Mouse (Mus musculus): Measurements from ENCODE around the gene Olfr1120.
"Not testable (repeated sequence)": the region's sequence is repeated elsewhere in the genome, so short reads cannot be mapped to it uniquely, and the experiment has no call there.

The Olfr1120 gene

GRCm38 (mm10) chr2:87354515-87354914, at the start of gene Olfr1120:
TSS of gene Olfr1120 (plus strand) at chr2:87354815.
- no peak for DNase-seq

- no peak for DNase-seq
Measured at GRCm38 (mm10) chr2:87307281-87307680, 47.3 kb upstream of the Olfr1120 start, which contains the start of gene Olfr1118. TSS of gene Olfr1118 (plus strand) at chr2:87307581.

GRCm38 (mm10) chr2:87360121-87360520, 5.5 kb downstream of the Olfr1120 start:
- DNase-seq, result not testable (repeated sequence)

GRCm38 (mm10) chr2:87369595-87369994, 15.0 kb downstream of the Olfr1120 start, which contains the start of gene Olfr1121:
TSS of gene Olfr1121 (plus strand) at chr2:87369895.
- DNase-seq, result no peak

- DNase-seq, result peak; percentile 65 to 68
Measured at GRCm38 (mm10) chr2:87371726-87372125, 17.1 kb downstream of the Olfr1120 start.

GRCm38 (mm10) chr2:87383935-87384334, 29.3 kb downstream of the Olfr1120 start:
- no peak for DNase-seq

- no peak for DNase-seq
Measured at GRCm38 (mm10) chr2:87385549-87385948, 30.9 kb downstream of the Olfr1120 start, which contains the start of gene Olfr1122. TSS of gene Olfr1122 (plus strand) at chr2:87385849.

- not testable (repeated sequence) for DNase-seq
Measured at GRCm38 (mm10) chr2:87393605-87394004, 39.0 kb downstream of the Olfr1120 start.

- not testable (repeated sequence) for DNase-seq
Measured at GRCm38 (mm10) chr2:87394686-87395085, 40.1 kb downstream of the Olfr1120 start.

Measured in cerebellum, postnatal 36 days (tissue).